Mouse (Mus musculus) forebrain, embryonic 13.5 days (tissue): ENCODE data around the gene Hps5. TPM values are rescaled to one million over a fixed set of nuclear protein-coding genes. Genes with fewer than 3 reads are reported as not detected.

Experiments
- ATAC-seq: fragments of 200-750 bp; cut with Nextera tagmentation; 2 replicates; pipeline ENCODE4 v1.8.0; 2017
- H3K27ac ChIP-seq: fragments of 300-500 bp; sonication (generic); 2 replicates; pipeline ENCODE4 v1.5.1; 2015; ENCODE audit warnings: inconsistent platforms, mild to moderate bottlenecking, moderate library complexity
- H3K27me3 ChIP-seq: fragments of 300-500 bp; sonication (generic); 2 replicates; pipeline ENCODE4 v1.6.1; 2015; ENCODE audit warnings: mild to moderate bottlenecking, inconsistent platforms
- H3K36me3 ChIP-seq: fragments of 300-500 bp; sonication (generic); 2 replicates; pipeline ENCODE4 v1.6.1; 2015; ENCODE audit warnings: mild to moderate bottlenecking, inconsistent platforms; ENCODE audit not compliant: poor library complexity, severe bottlenecking
- H3K4me1 ChIP-seq: fragments of 300-500 bp; sonication (generic); 2 replicates; pipeline ENCODE4 v1.6.1; 2015; ENCODE audit warnings: inconsistent platforms
- H3K4me2 ChIP-seq: fragments of 300-500 bp; sonication (generic); 2 replicates; pipeline ENCODE4 v1.6.1; 2015; ENCODE audit warnings: inconsistent platforms, mild to moderate bottlenecking, moderate library complexity
- H3K4me3 ChIP-seq: fragments of 300-500 bp; sonication (generic); 2 replicates; pipeline ENCODE4 v1.5.1; 2015; ENCODE audit warnings: mild to moderate bottlenecking, inconsistent platforms
- H3K9ac ChIP-seq: fragments of 300-500 bp; sonication (generic); 2 replicates; pipeline ENCODE4 v1.6.1; 2015; ENCODE audit warnings: mild to moderate bottlenecking, inconsistent platforms
- H3K9me3 ChIP-seq: fragments of 300-500 bp; sonication (generic); replicated peaks from 2 replicates; pipeline ENCODE4 v1.6.1; 2016; ENCODE audit warnings: inconsistent platforms
- WGBS: fragments of 180-500 bp; shearing (Covaris S2); methylation state at CpG from one replicate; pipeline ENCODE4 v1.1.7; 2015; 5-methylcytosine and 5-hydroxymethylcytosine counted together
- polyA plus RNA-seq: library from polyadenylated mRNA; unstranded; fragments of >200 nt; fragmentation: Nextera tagmentation; extraction: Ambion mirVana; gene quantifications from 2 replicates; pipeline ENCODE4 v1.2.1, GENCODE M21; 2015

Gene Hps5
- polyA plus RNA-seq, 1 experiment from 2014 or later = 15.0 TPM

DNA sequence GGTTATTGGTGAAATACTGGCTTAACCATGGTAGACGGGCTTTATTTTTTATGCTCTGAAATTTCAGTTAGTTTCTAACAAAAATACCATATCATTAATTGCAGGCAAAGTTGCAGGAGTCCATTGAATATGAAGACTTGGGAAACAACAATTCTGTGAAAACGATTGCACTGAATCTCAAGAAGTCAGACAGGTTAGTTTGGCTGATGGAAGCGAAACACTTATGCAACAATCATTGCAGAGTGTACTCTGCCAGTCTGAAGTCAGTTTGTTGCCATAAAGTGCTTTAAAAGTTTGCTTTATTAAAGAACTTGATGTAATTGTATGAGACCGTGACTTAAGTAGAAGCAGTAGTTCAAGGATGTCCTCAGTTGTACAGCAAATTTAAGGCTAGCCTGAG is 18.1 kb upstream of the Hps5 start:
- no peak overlapping the region for H3K4me3 ChIP-seq
- ATAC-seq = no peak
- no peaks in the 10 kb centered on the region for H3K9me3 ChIP-seq
- 91% methylated on average over 4 of the region's 4 CpGs for WGBS
- peaks cover 87% of the 10 kb centered on the region for H3K36me3 ChIP-seq
- no peaks in the 10 kb centered on the region for H3K27me3 ChIP-seq
- no peak overlapping the region for H3K9ac ChIP-seq
- no peak overlapping the region for H3K4me2 ChIP-seq
- no peak overlapping the region for H3K27ac ChIP-seq
- no peaks in the 10 kb centered on the region for H3K4me1 ChIP-seq

DNA sequence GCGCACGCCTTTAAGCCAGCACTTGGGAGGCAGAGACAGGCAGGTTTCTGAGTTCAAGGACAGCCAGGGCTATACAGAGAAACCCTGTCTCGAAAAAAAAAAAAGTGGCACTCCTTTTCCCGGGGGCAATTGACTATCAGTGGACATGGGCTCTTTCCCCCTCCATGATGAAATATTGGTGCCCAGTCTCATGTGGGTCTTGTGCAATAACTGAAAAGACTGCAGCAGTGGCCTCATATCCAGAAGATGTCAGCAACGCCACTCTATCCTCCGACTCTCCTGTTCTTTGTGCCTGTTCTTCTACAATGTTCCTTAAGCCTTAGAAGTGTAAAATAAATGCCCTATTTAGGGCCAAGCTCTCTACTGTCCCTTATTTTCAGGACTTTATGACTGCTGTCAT is 14.5 kb upstream of the Hps5 start:
- Histone ChIP-seq H3K4me2 (no peak overlapping the region), H3K9ac (no peak overlapping the region), H3K4me3 (no peak overlapping the region), H3K36me3 (peaks cover 82% of the 10 kb centered on the region), H3K27me3 (no peaks in the 10 kb centered on the region), H3K27ac (no peak overlapping the region), H3K4me1 (no peaks in the 10 kb centered on the region), H3K9me3 (no peaks in the 10 kb centered on the region)
- WGBS = 95% methylated on average over 6 of the region's 6 CpGs
- ATAC-seq = no peak

DNA sequence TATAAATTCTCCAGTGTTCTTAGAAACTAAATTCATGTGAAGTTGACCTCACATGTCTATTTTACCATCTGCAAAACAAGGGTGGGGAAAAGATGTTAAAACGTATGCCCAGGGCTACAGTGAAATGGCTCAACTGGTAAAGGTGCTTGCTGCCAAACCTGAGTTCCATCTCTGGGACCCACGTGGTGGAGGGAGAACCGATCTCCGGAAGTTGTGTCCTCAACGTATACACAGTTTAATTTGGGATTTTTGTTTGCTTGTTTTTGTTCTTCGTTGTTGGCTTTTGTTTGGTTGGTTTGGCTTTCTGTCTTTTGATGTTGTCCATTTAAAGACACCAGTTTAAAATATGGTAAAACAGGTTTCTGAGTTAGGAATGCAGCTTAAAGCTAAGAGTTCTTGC is 915 bp upstream of the Hps5 start:
- peak overlapping the region; percentile 90 for H3K4me3 ChIP-seq
- peaks cover 28% of the 10 kb centered on the region for H3K4me1 ChIP-seq
- no peaks in the 10 kb centered on the region for H3K9me3 ChIP-seq
- no peak for ATAC-seq
- H3K9ac ChIP-seq = peak overlapping the region; percentile 92
- peak overlapping the region; percentile 87 for H3K4me2 ChIP-seq
- 62% methylated on average over 6 of the region's 6 CpGs for WGBS
- no peak overlapping the region for H3K27ac ChIP-seq
- no peaks in the 10 kb centered on the region for H3K27me3 ChIP-seq
- H3K36me3 ChIP-seq = peaks cover 19% of the 10 kb centered on the region

DNA sequence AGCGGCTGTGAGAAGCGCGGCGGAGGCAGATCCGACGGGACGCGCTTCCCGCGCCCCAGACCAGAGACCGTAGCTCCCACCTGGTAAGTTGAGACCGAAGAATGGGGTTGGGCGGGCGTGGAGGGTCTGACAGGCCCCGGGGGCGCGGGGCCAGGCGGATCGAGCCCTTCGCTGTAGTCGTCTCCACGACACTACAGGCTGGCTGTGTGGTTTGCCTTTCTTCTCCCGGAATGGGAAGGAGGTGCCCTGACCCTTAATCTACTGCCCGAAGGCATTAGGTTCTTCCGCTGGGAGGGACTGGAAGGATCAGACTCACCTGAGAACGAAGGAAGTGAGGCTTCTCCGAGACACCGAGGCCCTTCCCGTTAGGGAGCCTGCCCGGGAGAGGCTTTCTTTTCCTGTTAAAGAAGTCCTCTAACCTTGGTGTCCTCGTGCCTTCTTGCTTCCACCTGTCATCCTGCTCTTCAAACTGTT is 379 bp upstream of the Hps5 start:
- Histone ChIP-seq H3K9ac (peak overlapping the region; percentile 92), H3K27ac (0 out of 2 replicates have a peak overlapping the region, but pooled peaks have one; percentile 31), H3K36me3 (peaks cover 15% of the 10 kb centered on the region), H3K9me3 (no peaks in the 10 kb centered on the region), H3K4me2 (peak overlapping the region; percentile 87), H3K4me3 (peak overlapping the region; percentile 90), H3K4me1 (peaks cover 28% of the 10 kb centered on the region), H3K27me3 (no peaks in the 10 kb centered on the region)
- under 1% methylated on average over 30 of the region's 31 CpGs for WGBS
- no peak; the same call in 1 of the 2 replicates for ATAC-seq

DNA sequence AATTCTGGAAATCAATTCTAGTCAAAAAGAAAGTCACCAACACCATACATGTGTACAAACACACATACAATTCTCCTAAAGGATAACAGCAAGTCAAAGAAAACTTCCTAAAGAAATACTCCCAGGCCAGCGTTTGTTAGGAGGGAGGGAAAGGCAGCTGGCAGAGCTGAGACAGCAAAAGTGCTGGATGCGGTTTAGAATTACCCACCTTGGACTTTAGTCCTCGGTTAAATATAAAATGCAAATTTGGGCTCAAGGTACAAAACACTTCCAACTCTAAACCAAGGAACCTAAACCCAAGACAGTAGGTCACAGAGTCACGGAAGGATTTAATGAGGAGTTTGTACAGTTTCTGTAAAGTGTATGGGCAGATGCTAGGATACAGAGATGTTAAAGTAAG is 2.0 kb downstream of the Hps5 start:
- whole genome bisulfite sequencing = 84% methylated on average over 4 of the region's 4 CpGs

DNA sequence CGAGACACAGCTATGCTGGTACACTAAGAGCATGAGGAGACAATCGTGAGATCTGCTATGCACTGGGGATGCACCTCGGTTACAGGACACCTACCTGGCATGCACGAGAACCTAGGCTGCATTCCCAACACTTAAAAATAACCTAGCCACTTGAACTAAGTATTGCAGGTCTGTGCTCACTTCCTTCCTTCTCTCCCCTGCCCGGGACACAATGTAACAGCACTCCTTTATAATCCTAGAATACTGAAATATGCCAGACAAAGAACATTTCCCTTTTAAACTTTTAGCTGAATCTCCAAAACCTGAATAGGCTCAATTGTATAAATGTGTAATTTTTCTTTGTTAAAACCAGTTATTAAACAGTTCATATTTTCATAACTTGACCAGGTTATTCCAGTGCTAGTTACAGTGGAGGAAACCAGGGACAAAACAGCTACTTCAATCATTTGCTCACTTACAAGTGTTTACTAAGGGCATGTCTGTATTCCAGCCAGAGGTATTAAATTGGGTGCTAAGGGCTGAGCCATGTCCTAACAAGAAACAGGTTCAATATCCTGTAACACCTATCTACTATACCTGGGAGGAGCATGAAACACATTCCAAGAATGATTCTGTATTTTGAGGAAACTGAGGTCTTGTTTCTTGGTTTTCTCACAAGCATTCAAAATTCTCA is 6.6 kb downstream of the Hps5 start:
- Histone ChIP-seq H3K27ac (no peak overlapping the region), H3K9me3 (no peaks in the 10 kb centered on the region), H3K4me2 (no peak overlapping the region), H3K27me3 (no peaks in the 10 kb centered on the region), H3K4me1 (peaks cover 6% of the 10 kb centered on the region), H3K9ac (no peak overlapping the region), H3K36me3 (peaks cover 52% of the 10 kb centered on the region), H3K4me3 (no peak overlapping the region)
- 90% methylated on average over 5 of the region's 5 CpGs for WGBS
- ATAC-seq = no peak

More for the DNA sequence above, 2.0 kb downstream of the Hps5 start:
- H3K27ac ChIP-seq = no peak overlapping the region
- peaks cover 28% of the 10 kb centered on the region for H3K4me1 ChIP-seq
- no peaks in the 10 kb centered on the region for H3K27me3 ChIP-seq
- H3K9me3 ChIP-seq = no peaks in the 10 kb centered on the region
- ATAC-seq = no peak
- H3K4me3 ChIP-seq = no peak overlapping the region
- H3K9ac ChIP-seq = no peak overlapping the region
- H3K4me2 ChIP-seq = no peak overlapping the region
- H3K36me3 ChIP-seq = peaks cover 15% of the 10 kb centered on the region

DNA sequence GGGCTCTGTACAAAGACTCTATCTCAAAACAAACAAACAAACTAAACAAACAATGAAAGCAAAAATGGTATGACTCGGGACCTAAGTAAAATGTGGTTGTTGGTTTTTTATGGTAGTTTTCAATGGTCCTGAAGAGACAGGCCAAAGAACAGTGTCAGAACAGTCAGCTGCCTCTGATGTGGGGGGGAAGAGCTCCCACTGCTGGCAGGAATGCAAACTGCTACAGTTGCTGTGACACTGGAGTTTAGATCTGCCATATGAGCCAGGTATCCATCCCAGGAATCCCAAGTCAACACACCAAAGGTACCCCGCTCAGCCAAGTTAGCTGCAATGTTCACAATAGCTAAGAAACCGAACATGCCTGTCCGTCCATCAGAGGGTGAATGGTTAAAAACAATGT is 25.2 kb downstream of the Hps5 start:
- ATAC-seq = no peak
- WGBS = 66% methylated on average over 4 of the region's 4 CpGs
- Histone ChIP-seq H3K9me3 (no peaks in the 10 kb centered on the region), H3K4me1 (no peaks in the 10 kb centered on the region), H3K27ac (no peak overlapping the region), H3K27me3 (no peaks in the 10 kb centered on the region), H3K9ac (no peak overlapping the region), H3K4me2 (no peak overlapping the region), H3K4me3 (no peak overlapping the region), H3K36me3 (peaks cover 86% of the 10 kb centered on the region)

DNA sequence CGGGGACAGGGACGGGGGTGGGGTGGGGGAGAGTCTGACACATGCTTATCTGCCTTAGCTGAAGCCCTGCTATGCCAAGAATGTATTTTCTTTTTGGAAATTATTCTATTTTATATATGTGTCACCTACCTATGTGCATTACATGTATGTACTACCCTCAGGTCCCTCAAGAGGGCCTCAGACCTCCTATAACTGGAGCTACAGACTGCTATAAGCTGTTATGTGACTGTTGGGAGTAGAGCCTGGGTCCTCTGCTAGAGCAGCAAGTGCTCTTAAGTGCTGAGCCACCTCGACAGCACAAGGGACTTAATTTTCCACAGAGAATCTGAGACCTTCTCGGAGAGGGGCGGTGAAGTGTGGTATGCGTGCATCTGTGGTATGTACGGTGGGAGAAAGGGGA is 27.4 kb downstream of the Hps5 start:
- Histone ChIP-seq H3K4me2 (no peak overlapping the region), H3K36me3 (peaks cover 84% of the 10 kb centered on the region), H3K4me1 (no peaks in the 10 kb centered on the region), H3K9me3 (no peaks in the 10 kb centered on the region), H3K27ac (no peak overlapping the region), H3K9ac (no peak overlapping the region), H3K27me3 (no peaks in the 10 kb centered on the region), H3K4me3 (no peak overlapping the region)
- ATAC-seq = no peak
- WGBS = 96% methylated on average over 7 of the region's 7 CpGs

DNA sequence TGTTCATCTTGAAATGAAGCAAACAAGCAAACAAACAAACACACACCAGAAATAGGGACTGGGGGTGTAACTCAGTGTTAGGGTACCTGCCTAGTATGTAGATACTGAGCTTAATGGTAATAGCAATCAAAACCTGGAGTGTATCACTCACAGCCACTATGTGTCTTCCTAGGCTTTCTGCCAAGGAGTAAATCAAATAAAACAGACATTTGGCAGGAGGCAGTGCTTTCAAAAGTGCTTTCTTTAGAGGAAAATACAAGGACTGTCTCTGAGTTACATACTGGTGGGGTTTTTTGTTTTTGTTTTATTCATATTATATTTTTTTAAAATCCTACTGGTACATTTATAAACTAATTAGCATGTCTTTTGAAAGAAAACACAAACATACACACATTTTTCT is 28.5 kb downstream of the Hps5 start:
- Histone ChIP-seq H3K9me3 (no peaks in the 10 kb centered on the region), H3K36me3 (peaks cover 85% of the 10 kb centered on the region)
- ATAC-seq = no peak

DNA sequence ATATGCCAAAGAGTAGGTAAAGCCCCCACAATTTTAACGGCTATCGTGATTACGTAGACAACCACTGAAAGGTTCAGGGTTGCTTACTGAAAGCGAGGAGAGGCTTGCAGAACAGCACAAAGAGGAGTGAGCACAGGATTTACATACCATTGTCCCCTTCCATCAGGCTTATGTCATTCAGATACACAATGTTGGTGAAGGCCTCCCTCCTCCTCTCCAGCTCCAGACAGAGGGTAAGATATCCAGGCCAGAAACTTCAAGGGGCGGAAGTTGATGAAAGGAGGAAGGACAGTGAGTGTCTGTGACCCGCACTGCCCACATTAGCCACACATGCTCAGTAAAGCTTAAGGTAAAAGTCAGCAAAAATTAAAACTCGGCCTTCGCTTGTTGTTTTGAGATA is 31.2 kb downstream of the Hps5 start:
- ATAC-seq = no peak
- Histone ChIP-seq H3K9me3 (no peaks in the 10 kb centered on the region), H3K36me3 (peaks cover 93% of the 10 kb centered on the region), H3K27me3 (no peaks in the 10 kb centered on the region), H3K4me3 (no peak overlapping the region), H3K9ac (no peak overlapping the region), H3K4me1 (no peaks in the 10 kb centered on the region), H3K4me2 (no peak overlapping the region), H3K27ac (no peak overlapping the region)
- 65% methylated on average over 8 of the region's 8 CpGs for WGBS

More for the DNA sequence above, 28.5 kb downstream of the Hps5 start:
- H3K4me3 ChIP-seq = no peak overlapping the region
- no peak overlapping the region for H3K9ac ChIP-seq
- H3K4me1 ChIP-seq = no peaks in the 10 kb centered on the region
- no peak overlapping the region for H3K4me2 ChIP-seq
- no peaks in the 10 kb centered on the region for H3K27me3 ChIP-seq
- no peak overlapping the region for H3K27ac ChIP-seq

DNA sequence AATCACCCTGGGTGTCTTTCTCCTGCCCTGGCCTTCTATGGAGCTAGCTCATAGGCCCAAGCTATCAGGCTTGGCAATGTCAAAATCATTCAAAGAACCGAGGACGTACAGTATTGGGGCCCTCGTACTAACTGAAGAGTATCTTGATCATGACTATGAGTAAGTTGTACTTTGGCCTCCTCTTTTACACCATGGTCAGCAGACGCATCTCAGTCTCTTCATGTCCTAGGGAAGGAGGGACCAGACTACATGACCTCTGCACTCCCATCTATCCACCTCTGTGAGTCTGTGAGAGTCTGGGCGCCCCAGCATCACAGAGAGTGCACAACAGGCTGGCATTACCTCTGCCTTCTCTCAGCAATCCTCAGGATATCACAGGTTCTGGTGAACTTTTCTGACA is 33.3 kb downstream of the Hps5 start:
- Histone ChIP-seq H3K27ac (no peak overlapping the region), H3K4me2 (no peak overlapping the region), H3K9ac (no peak overlapping the region), H3K9me3 (no peaks in the 10 kb centered on the region), H3K4me1 (no peaks in the 10 kb centered on the region), H3K4me3 (no peak overlapping the region), H3K36me3 (peaks cover 86% of the 10 kb centered on the region), H3K27me3 (no peaks in the 10 kb centered on the region)
- ATAC-seq = no peak
- 94% methylated on average over 5 of the region's 5 CpGs for WGBS

DNA sequence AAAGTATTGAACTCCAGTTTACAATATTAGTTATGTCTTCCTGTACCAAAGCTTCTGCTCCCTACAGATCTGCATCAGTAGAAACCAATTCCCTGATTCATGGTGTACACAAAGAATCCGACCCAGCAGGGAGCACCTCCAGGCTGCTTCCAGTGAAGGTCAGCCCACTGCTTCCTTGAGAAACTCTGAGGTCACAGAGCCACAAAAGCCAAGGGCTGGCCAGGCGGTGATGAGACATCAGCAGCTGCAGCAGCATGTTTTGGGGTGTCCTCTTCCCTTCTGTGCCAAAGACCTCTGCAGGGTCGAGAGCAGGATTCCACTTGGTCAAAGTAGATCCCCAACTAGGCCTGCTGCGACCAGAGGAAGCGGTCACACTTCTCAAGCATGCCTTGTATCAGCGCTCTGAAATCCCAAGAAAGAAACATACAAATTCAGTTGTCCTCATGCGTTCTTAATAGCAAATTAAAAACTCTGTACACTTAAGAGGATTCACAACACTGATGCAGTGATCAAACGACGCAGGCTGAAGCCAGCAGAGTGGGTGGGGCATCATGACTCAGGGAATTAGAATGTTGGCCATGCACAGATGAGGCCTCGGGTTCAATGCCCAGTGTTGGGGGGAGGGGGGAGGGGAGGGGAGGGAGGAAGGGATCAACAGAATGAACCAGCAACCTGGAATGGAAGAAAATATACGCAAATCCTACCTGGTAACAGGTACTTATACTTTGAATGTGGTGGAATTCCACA is 34.6 kb downstream of the Hps5 start:
- no peak overlapping the region for H3K9ac ChIP-seq
- no peak overlapping the region for H3K4me2 ChIP-seq
- H3K4me3 ChIP-seq = no peak overlapping the region
- no peaks in the 10 kb centered on the region for H3K27me3 ChIP-seq
- H3K9me3 ChIP-seq = no peaks in the 10 kb centered on the region
- no peak for ATAC-seq
- no peak overlapping the region for H3K27ac ChIP-seq
- no peaks in the 10 kb centered on the region for H3K4me1 ChIP-seq
- peaks cover 74% of the 10 kb centered on the region for H3K36me3 ChIP-seq
- WGBS = 75% methylated on average over 11 of the region's 11 CpGs
